Mouse (Mus musculus) frontal cortex, postnatal 10 days (tissue): ENCODE results near the gene Cx3cl1.
A peak's percentile ranks its signal among the peaks of the same experiment; 100 is the strongest.

ENCODE experiments used
- DNase-seq, 2 experiments: peaks; one replicate each; pipeline ENCODE4 v3.0.0; 2022; ENCODE audit warnings: low spot score in 2 of 2, mixed read lengths in 1 of 2

Cx3cl1 gene

GRCm38 (mm10) chr8:94771941-94772670 is at the start of gene Cx3cl1:
TSS of gene Cx3cl1 (plus strand) at chr8:94772009.
- DNase-seq, result peak; percentile 85 to 86

DNA sequence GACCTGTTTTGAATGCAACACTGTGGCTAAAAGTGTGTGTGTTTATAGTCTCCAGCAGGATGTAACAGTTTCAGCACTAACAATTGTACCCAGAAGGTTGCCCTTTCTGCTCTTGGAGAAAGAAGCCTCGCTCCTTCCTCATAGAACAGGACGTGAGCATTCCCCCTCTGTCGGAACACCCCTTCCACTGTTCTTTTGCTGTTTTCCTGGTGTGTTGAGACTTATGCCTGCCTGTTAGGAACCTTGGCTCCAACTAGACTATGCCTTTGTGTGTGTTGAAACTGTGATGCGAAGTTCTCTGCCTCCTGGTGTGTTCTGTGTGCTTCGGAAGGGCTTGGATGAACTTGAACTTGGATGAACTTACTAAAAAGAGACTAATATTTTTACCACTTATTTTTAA is 45.8 kb upstream of the Cx3cl1 start:
- no peak for DNase-seq

DNA sequence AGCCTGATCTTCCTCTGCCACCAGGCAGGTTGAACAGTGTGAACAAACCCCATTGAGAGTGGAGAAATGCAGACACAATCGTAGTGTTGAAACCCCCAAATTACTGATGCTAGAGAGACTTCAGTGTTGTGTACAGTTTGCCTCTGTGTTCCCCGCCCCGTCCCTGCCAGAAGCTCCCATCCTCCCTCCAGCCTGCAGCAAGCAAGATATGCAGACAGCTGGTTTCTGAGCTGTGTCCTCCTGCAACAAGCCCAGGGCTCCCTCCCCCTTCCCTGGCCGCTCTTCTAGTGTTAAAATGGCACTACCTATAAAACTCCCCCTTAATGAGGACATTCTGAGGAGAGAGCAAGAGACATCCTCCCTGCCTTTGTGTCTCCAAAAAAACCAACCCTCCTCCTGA is 42.5 kb upstream of the Cx3cl1 start:
- DNase-seq, result no peak

GRCm38 (mm10) chr8:94733821-94734465 is 37.9 kb upstream of the Cx3cl1 start:
- no peak for DNase-seq

DNA sequence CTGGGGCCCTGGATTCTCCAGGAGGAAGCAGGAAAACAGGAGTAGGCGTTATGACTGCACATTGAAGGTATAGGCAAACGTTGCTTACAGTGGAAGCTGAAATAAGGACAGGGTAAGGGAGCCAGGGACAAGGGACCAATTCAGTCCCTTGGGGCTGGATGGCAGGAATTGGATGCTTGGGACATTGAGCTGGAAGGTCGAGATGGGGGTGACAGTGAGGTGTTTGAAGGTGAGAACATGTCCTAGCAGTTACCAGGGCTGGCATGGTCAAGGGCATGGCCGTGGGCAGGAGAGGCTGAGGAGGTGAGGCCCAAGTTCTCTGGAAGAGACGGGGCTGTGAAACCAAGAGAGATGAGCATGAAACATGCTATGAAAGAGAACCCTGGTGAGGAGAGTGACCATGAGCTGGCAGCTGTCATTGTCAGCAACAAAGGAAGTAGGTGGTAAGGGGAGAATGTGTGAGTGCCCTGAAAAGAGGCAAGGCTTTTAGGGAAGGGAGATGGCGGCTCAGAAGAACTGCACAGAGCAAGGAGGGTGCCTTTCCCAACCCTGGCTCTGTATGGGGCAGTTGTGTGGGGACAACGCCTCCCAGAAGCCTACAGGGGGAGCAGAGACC is 37.0 kb upstream of the Cx3cl1 start:
- DNase-seq, result no peak

- no peak for DNase-seq
Measured at GRCm38 (mm10) chr8:94735426-94736094, 36.2 kb upstream of the Cx3cl1 start.

DNA sequence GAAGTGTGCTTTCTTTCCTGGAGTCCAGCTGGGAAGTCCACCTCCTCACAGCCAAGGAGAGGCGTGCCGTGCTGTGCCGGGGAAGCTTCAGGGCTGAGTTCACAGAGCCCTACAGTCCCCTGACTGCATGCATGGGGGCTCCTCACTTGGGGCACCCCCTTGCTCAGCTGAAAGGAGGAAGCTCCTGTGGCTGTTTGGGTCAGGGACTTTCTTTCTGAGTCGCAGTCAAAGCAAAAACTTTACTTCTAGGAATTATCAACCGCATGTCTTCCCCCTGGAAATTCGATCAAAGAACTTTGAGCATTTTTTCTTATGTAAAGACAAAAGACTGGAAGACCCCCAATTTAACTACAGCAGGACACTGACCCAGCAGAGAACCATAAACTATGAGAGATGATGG is 32.0 kb upstream of the Cx3cl1 start:
- no peak for DNase-seq

DNA sequence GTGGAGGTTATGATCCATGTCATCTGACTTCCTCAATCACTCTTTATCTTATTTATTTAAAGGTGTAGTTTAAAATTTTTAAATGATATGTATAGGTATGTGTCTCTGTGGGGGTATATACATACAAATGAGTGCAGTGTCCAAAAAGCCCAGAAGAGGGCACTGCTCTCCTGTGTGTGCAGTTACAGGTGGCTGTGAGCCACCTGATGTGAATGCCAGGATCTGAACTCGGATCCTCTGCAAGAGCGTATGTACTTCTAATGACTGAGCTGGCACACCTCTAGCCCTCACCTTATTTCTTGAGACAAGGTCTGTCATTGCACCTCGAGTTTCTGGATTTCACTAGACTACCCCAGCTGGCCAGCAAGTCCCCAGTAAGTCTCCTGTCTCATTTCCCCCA is 31.2 kb upstream of the Cx3cl1 start:
- DNase-seq, result no peak

- DNase-seq, result no peak
Measured at GRCm38 (mm10) chr8:94741726-94742125, 30.1 kb upstream of the Cx3cl1 start.

DNA sequence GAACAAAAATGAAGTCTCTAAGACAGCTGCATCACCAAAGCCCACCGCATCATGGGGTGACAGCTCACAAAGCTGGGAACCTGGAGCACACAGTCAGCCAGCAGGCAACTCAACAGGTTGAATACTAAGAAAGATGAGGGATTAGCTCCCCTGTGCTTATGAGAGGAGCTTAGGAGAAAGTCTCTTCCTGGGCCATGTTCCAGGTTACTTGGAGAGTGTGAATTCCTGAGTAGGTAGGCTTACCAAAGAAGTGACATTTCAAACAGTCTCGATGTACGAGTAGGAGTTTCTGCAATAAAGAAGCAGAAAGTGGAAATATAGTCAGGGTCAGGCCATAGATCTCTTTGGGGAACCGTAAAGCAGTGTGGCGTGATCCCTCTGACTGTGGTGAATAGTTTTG is 27.3 kb upstream of the Cx3cl1 start:
- DNase-seq, result no peak

DNA sequence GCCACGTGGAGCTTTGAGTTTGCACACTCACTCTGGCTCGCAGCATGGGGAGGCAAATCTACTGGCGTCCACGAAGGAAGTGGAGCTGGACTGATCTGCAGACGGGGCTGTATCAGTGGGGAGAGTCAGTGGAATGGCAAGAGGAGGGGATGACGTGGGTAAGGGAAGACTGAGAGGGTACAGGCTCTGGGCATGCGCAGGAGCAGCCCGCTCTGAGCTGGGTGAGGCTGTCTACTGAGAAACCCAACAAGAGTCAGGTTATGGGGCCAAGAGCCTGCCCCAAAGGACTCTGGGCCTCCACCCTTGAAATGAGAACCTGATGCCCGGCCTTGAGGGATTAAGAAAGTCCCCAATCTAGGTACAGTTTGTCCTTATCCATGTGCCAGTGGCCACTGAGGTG is 26.8 kb upstream of the Cx3cl1 start:
- no peak for DNase-seq

DNA sequence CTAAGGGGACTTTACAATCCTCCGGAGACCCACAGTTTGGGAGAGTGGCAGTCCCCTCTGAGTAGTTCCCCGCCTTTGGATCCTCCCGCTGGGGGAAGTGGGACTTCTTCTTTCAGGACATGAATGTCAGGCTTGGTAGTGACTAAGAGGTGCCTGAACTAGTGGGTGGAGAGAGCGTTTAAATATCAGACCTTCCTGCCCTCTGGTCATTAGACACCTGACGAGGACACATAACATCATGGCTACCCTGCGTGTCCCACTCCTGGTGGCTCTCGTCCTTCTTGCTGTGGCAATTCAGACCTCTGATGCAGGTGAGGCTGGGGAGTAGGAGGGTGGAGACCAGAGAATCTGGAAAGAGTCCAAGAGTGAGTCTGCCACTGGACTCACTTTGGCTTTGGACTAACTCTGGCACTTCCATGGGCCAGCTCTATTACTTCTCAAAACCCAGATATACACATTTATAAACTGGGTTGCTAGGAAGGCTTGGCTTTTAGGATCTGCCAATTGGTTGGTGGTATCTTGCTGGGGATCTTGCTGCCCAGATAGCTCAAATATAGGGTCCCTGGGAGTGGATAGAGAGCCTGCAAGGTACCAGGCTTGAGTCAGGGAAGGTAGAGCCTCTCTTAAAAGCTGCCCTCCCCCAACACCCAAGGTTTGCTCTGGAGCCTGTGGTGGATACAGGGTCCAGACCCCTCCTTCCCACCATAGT is 26.2 kb upstream of the Cx3cl1 start, which contains the start of gene Ccl22:
Gene Ccl22 (plus strand): TSS at position 115 of the 709 bp plus-strand sequence.
- no peak for DNase-seq

DNA sequence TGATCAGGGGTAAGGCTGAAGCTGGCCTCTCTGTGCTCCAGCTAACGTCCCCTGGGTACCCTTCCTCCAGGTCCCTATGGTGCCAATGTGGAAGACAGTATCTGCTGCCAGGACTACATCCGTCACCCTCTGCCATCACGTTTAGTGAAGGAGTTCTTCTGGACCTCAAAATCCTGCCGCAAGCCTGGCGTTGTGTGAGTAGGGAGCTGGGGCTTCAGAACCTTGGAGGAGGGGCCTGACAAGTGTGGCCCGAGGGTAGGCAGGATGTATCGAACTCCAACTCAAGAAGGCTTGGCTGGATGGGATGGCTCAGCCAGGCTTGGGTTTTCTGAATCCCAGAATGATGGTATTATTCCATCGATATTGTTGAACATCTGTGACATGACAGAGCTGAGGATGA is 25.0 kb upstream of the Cx3cl1 start:
- no peak for DNase-seq

DNA sequence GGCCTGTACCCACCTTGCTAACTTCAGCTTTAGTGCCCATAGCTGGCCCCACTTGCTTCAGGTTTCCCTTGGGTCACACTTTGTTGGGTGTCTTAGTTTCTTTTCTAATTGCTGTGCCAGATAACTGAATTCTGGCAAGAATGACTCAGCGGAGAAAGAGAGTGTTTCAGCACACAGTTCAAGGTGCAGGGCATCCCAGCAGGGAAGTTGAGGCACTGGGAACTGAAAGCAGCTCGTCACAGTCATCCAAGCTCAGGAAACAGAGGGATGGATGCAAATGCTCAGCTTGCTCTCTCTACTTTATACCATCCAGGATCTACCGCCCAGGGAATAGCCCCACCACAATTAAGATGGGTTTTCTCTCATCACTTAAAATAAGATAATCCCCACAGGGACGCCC is 23.4 kb upstream of the Cx3cl1 start:
- DNase-seq, result no peak

GRCm38 (mm10) chr8:94749942-94750341 is 21.9 kb upstream of the Cx3cl1 start:
- DNase-seq, result no peak

DNA sequence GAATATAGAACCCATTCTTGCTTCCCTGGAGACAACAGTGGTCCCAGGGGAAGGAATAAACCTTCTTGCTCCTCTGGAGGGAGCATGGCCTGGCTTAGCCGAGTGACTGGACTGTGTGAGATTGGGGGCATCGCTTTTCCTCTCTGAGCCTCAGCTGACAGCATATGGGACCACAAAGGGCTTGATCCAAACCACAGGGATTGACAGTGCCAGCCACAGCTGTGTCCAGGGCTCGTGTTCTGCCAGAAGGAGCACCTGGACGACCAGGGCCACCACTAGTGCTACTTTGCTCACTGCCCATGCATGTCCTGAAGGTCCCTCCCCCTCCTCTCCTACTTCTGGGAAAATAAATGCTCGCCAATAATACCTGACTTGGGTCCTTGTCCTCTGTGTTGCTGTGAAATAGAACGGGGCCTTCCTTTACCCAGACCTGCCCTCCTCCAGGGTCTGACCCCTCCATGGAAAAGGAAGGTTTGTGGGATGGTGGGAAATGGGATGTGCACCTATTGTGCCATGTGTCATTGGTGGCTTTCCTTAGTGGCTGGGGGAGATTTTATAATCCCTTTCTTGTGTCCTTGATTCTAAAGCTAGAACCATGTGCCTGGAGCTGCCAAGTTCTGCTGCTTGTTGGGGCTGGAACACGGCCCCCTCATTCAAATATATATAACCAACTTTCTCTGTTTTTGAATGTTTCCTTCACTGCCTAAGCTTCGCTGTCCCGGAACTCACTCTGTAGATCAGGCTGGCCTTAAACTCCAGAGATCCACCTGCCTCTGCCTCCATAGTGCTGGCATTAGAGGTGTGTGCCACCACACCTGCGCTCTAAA is 20.6 kb upstream of the Cx3cl1 start:
- DNase-seq, result no peak

- DNase-seq, result no peak
Measured at GRCm38 (mm10) chr8:94754006-94754405, 17.8 kb upstream of the Cx3cl1 start.

DNA sequence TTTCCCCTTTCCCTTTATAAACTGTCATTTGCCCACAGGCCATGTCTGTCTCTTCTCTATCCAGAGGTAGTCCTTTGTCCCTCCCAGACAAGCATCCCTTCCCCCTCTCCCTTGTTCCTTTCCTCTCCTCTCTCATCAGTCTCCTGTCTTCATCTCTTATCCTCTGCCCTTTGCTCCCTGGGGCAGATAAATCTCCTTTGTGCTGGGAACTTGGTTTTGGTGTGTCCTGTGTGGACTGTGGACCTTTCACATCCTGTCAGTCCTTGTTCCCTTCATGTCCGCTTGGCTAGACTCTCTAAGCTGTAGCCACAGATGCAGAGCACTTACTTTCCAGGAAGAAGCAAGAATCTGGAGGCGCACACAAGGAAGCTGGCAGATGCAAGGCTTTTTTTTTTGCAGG is 17.3 kb upstream of the Cx3cl1 start:
- no peak for DNase-seq

DNA sequence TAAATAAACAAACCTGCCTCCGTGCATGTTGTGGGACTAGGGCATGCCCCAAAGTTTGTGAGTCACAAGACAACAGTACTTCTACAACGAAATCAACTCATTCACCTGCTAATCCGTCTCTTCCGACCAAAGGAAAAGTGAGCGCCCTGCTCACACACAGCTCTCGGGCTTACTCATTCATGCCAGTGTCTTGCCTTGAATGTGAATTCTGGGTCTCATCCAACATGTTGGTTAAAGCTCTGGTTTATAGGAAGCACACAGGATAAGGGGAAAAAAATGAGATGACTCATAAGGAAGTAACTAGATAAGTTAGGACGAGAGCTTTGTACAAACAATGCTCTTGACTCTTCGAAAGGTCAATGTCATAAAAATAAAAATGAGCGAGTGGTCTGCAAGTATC is 4.8 kb upstream of the Cx3cl1 start:
- no peak for DNase-seq

DNA sequence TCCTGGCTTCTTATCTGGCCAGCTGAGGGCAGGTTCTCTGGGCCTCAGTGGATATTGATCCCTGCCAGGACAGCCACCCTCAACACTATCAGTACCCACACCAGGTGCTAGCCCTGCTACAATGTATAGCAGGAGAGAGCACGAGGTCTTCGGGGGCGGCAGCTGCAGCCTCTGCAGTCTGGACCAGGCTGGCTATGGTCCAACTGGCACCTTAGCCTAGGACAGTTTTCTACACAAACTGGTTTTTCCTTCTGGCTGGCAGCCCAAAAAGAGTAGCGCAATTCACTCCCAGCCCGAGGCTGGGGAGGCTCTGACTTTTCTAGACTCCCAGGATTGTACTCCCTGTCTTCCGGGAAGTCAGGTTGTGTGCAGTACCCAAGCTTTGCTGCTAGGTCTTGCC is 864 bp upstream of the Cx3cl1 start:
- DNase-seq, result no peak

DNA sequence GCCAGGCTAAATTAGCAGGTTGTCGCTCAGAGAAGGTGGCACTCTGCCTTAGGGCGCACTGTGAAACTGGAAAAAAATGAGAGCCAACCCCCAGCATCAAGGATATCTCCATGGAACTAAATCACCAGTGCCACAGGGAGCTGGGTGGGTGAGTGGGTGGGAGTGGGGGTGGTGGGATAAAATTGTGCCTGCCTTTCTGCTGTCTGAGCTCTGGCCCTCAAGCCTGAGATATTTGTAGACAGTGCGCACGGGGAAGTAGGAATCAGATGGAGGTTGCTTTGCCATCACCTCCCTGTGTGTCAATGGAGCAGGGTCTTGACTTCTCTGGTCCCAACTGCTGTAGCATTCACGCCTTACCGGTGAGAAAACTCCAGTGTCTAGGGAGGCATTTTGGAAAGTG is 1.2 kb downstream of the Cx3cl1 start:
- DNase-seq, result no peak
